Mouse (Mus musculus): Measurements from ENCODE around the gene Ppip5k1. TPM values are rescaled to one million over a fixed set of nuclear protein-coding genes. Genes with fewer than 3 reads are reported as not detected.
A peak's percentile ranks its signal among the peaks of the same experiment; 100 is the strongest.

Ppip5k1 gene
- polyA plus RNA-seq, 1 experiment from 2014 or later = 17.4 TPM

DNA sequence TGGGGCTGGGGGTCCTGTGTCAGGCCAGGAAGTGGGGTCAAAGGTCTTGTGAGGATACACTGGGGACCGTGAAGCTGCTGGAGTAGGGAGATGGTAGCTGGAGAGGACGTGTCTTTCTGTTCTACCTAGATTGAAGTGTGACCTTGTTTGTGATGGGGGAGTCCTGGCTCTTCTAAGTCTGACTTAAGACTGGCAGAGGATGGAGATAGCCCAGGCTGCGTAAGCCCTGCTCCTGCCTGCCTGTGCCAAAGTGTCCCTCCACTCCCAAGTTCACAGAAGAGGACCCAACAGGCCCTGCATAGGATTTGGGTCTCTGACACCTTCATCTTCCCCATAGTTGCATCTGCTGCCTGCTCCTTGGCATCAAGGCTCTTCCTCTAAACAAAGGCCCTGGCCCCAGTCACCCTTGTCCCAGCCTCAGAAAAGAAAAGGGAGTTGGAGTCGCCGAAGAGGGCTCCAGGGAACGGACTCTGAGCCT lies 58.4 kb downstream of the Ppip5k1 start:
- H3K9me3 ChIP-seq = no peaks in the 10 kb centered on the region
- H3K9ac ChIP-seq = peak overlapping the region; percentile 81
- H3K4me1 ChIP-seq (replicated peaks) = peaks cover 52% of the 10 kb centered on the region
- H3K27me3 ChIP-seq = no peaks in the 10 kb centered on the region
- peak overlapping the region; percentile 65 for H3K4me3 ChIP-seq
- 9% methylated on average over 6 of the region's 6 CpGs for WGBS
- peaks cover 33% of the 10 kb centered on the region for H3K36me3 ChIP-seq
- H3K27ac ChIP-seq (replicated peaks) = peak overlapping the region; percentile 89
- ATAC-seq (ENCODE audit: low read depth) = no peak
- peak overlapping the region; percentile 93 for H3K4me2 ChIP-seq

DNA sequence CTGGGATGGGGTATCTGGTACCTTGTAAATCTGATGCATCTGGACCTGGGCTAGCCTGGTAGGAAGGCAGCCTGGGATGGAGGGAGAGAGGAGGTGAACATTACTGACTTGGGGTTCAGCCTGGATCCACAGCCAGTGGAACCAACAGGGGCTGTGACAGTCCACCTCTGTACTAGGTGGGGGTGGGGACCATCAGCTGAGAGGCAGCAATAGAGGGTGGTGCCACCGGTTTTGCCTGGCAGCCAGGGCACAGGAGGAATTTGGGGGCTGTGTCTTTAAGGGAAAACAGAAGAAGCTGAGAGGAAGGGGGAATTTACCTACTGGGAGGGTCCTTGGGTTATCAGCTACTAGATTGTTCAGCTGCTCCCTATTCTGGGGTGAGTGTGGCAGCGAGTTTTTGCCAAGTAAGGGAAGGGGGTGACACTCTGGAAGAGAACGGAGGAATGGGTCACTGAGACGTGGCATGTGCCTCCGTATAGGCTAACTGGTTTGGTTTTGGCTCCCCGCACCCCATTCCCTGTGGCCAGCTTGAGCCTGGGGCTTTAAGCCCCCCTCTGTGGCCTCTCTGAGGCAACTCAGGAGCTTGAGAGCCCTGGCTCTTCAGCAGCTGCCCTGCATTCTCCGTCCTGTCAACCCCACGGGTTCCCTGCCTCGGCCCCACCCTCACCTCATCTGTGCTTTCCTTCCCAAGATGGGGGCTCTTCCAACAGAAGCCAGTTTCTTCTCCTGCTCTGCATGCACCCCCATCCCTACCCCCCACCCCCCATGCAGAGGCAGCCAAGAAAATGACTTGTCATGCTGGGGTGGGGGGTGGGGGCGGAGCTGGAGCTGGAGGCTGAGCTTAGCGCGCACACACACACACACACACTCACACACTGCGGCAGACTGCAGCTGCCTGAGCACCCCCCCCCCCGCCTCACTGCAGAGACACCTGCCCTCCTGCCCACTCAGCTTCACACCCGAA lies 59.3 kb downstream of the Ppip5k1 start:
- 0% methylated on average over 15 of the region's 15 CpGs for WGBS
- ATAC-seq (ENCODE audit: low read depth) = peak; percentile 54
- H3K27ac ChIP-seq (replicated peaks) = peak overlapping the region; percentile 89
- H3K36me3 ChIP-seq = peaks cover 24% of the 10 kb centered on the region
- H3K4me2 ChIP-seq = peak overlapping the region; percentile 93
- H3K4me1 ChIP-seq (replicated peaks) = peaks cover 52% of the 10 kb centered on the region
- H3K4me3 ChIP-seq = peak overlapping the region; percentile 65
- no peaks in the 10 kb centered on the region for H3K9me3 ChIP-seq
- 0 out of 2 replicates have a peak, but pooled peaks cover 8% of the 10 kb centered on the region for H3K27me3 ChIP-seq
- H3K9ac ChIP-seq = peak overlapping the region; percentile 81

DNA sequence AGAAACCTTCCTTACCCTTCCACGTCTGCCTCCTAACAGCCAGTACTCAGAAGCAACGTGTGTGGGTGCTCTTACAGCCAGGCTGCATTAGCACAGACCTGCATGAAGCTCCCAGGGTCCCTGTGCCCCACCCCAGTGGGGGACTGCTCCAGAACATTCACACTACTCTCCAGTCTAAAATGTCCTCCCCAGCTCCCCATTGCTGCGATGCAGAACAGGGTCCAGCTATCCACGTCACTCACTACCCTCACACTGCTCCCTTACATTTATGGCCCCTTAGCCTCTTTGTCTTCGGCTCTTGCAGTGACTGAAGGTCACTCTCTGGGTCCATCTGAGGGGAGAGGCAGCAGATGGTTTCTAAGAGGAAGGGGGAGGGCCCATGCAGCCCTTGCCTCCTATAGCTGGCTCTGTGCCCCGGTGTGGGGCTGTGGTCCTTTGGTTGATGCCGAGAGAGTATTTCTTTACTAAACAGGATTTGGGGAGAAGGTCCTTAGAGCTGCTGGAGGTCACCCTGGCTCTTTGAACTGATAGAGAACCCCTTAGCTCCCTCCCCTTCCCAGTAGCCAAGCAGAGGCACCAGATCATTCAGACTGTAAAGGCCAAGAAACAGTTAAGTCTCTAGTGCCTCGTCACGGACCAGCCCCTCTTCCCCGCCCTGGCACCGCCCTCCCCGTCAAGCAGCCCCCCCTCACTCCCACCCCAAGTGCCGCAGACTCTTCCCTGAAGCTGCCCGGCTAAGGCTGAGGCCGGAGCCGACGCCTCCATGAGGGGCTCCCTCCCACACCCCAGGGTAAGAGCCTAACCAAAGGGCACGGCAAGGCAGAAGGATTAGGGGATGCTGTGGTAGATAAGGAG lies 60.2 kb downstream of the Ppip5k1 start:
- H3K4me2 ChIP-seq = peak overlapping the region; percentile 93
- H3K4me1 ChIP-seq (replicated peaks) = peaks cover 60% of the 10 kb centered on the region
- ATAC-seq (ENCODE audit: low read depth) = peak; percentile 82
- H3K4me3 ChIP-seq = peak overlapping the region; percentile 65
- no peaks in the 10 kb centered on the region for H3K9me3 ChIP-seq
- H3K36me3 ChIP-seq = peaks cover 15% of the 10 kb centered on the region
- 0 out of 2 replicates have a peak, but pooled peaks cover 11% of the 10 kb centered on the region for H3K27me3 ChIP-seq
- H3K27ac ChIP-seq (replicated peaks) = peak overlapping the region; percentile 89
- WGBS = 2% methylated on average over 18 of the region's 18 CpGs
- peak overlapping the region; percentile 81 for H3K9ac ChIP-seq

DNA sequence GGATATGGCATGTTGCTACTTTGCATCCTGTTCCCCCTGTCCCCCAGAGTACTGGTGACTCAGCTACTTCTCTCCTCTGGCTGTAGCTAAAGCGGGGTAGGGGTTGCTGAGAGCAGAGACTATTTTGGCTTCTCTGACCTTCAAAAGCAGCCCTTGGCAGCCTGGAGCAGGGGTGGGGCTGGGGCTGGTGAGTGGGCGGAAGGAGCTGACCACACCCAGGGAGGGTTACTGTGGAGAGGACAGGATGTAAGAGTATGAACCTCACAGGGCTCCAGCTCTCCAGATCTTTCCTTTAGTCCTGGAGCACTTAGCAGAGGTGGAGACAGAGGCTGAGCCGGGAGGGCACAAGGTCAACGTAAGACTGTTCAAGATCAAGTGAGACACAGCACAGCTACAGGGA lies 61.0 kb downstream of the Ppip5k1 start:
- Histone ChIP-seq H3K27ac (replicated peaks) (peak overlapping the region; percentile 89), H3K9me3 (no peaks in the 10 kb centered on the region), H3K4me1 (replicated peaks) (peaks cover 64% of the 10 kb centered on the region), H3K36me3 (peaks cover 7% of the 10 kb centered on the region), H3K27me3 (0 out of 2 replicates have a peak, but pooled peaks cover 11% of the 10 kb centered on the region), H3K4me2 (peak overlapping the region; percentile 93), H3K4me3 (peak overlapping the region; percentile 65), H3K9ac (peak overlapping the region; percentile 81)
- 27% methylated on average over 4 of the region's 4 CpGs for WGBS
- no peak for ATAC-seq (ENCODE audit: low read depth)

DNA sequence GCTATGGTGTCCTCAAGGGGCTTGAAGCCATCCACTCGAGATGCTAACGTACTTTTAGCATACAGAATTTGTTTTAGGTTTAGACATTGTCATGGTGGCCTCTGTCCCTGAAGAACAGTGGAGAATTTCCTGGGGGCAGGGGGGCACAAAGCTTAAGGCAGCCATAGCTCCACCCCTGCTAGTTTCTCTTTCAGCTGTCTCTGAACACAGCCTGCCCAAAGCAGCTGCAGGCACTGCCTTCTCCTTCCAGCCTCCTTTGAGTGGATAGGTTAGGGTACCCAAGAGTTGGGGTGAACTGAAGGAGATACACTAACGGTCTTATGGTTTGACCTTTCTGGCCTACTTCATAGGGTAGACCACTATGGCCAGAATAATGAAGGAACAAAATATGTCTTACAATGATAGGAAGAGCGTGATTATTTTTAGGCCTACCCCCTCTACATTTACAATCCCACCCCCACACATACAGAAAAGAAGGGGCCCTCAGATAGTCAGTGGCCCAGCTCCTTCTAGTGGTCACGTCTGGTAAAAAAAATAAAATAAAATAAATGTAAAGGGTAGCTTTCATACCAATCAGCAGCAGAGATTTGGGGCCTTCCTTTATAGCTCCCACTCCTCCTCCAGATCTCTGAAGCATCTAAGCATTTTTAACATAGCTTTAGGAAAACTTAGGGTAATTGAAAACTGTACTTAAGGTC lies 62.7 kb downstream of the Ppip5k1 start:
- H3K4me2 ChIP-seq = no peak overlapping the region
- H3K9ac ChIP-seq = no peak overlapping the region
- no peaks in the 10 kb centered on the region for H3K9me3 ChIP-seq
- peaks cover 69% of the 10 kb centered on the region for H3K4me1 ChIP-seq (replicated peaks)
- no peak overlapping the region for H3K4me3 ChIP-seq
- 79% methylated on average over 5 of the region's 5 CpGs for WGBS
- ATAC-seq (ENCODE audit: low read depth) = no peak
- no peaks in the 10 kb centered on the region for H3K36me3 ChIP-seq
- 0 out of 2 replicates have a peak, but pooled peaks cover 11% of the 10 kb centered on the region for H3K27me3 ChIP-seq
- H3K27ac ChIP-seq (replicated peaks) = no peak overlapping the region

DNA sequence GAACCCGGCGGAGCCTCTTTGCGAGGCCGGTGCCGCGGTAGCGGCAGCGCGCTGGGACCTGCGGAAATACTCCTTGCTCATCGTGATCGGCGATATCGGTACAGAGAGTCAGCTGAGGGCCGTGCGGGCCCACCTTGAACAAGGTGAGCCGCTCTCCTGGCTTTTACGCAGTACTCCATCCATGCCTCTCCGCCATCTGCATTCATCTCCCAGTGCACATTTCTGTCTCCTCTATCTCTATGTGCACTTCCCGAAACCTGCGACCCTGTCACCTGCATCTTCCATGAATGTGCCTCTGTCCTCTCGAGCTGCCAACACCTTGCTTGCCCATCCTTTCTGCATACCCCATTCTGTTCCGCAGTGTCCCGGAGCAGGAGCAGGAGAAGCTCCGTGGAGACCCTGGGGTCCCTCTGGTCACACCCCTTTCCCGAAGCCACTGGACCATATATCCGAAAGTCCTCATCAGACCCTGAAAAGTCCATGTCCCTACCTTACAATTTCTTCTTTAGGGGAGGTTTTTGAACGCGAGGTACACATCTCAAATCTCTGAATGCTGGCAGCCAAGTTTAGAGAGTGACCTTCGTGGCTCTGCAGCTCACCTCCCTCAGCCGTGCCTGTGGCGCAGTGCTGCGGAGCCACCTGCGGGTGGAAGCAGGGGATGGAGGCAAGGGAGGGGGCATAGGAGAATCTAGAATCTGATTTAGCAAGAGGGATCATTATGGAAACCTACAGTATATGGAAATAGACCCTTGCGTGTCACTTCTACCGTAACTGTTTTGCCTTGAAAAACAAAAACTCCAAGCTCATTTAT lies 65.3 kb downstream of the Ppip5k1 start:
- peak overlapping the region; percentile 52 for H3K27ac ChIP-seq (replicated peaks)
- no peaks in the 10 kb centered on the region for H3K9me3 ChIP-seq
- WGBS = 3% methylated on average over 36 of the region's 36 CpGs
- ATAC-seq (ENCODE audit: low read depth) = peak; percentile 48; the same call in 1 of the 2 replicates
- H3K4me3 ChIP-seq = peak overlapping the region; percentile 59
- H3K27me3 ChIP-seq = 0 out of 2 replicates have a peak, but pooled peaks cover 11% of the 10 kb centered on the region
- H3K9ac ChIP-seq = peak overlapping the region; percentile 66
- peak overlapping the region; percentile 89 for H3K4me2 ChIP-seq
- no peaks in the 10 kb centered on the region for H3K36me3 ChIP-seq
- H3K4me1 ChIP-seq (replicated peaks) = peaks cover 48% of the 10 kb centered on the region

DNA sequence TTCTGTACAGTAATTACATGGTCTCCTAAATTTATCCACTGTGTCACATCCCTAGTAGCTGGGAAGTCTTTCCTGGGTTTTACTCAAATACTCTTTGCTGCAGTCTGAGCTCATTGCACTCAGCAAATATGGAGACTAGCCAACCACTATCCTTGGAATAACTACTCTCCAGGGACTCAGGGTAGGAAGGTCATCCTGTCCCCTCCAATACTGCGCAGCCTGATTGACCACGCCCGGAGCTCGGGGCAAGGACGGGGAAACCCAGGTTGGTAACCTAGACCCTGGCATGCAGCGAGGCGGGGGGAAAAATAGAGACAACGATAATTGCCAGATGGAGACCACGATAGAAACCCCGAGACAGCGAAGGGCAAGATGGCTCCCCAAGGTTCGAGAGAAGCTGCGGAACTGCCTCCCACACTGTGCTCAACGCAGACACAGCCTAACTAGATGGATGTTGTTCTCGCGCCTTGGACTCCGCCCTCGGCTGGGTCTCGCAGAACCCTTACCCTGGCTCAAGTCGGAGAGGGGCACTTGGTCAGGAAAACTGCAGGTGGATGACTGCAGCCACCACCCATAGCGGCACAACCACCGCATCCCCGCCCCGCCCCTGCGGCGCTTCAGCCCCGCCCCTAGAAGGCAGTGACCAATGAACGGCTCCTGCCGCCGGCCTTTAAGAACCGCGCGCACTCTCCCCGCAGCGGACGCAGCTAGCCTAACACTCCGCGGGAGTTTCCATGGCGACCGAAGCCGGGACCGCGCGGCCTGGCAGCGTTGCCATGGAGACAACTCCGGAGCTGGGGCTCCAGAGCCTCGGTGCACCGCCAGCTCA lies 66.1 kb downstream of the Ppip5k1 start, which contains the start of gene Map1a:
Map1a (plus strand) TSS at position 700 of the 829 bp plus-strand sequence.
- peak; percentile 97 for ATAC-seq (ENCODE audit: low read depth)
- Histone ChIP-seq H3K4me2 (peak within 1 kb of the TSS; percentile 89), H3K36me3 (no peaks in the 10 kb centered on the region), H3K27ac (replicated peaks) (peak within 1 kb of the TSS; percentile 91), H3K4me1 (replicated peaks) (peaks cover 40% of the 10 kb centered on the region), H3K9me3 (no peaks in the 10 kb centered on the region), H3K9ac (peak within 1 kb of the TSS; percentile 73), H3K4me3 (peak within 1 kb of the TSS; percentile 59), H3K27me3 (0 out of 2 replicates have a peak, but pooled peaks cover 11% of the 10 kb centered on the region)
- under 1% methylated on average over 48 of the region's 48 CpGs for WGBS

DNA sequence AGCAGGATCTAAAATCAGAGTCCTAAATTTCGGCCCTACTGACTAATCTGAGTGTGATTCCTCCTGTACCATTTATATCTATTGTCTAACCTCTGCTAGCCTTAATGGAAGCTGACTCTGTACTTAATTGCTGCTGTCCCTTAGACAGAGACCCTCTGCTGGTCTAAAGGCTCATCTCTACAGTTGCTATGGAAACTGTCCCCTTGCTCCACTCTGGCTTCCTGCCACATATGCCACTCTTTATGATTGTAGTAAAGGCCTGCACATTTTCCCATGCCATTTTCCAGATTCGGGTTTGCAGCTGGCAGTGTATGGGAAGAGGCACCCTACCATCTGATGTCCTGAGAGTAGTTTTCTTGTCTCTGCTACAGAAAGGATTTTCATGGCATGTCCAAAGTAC lies 67.3 kb downstream of the Ppip5k1 start:
- H3K36me3 ChIP-seq = no peaks in the 10 kb centered on the region
- 0 out of 2 replicates have a peak, but pooled peaks cover 11% of the 10 kb centered on the region for H3K27me3 ChIP-seq
- no peak for ATAC-seq (ENCODE audit: low read depth)
- no peaks in the 10 kb centered on the region for H3K9me3 ChIP-seq
- no peak overlapping the region for H3K4me3 ChIP-seq
- H3K4me1 ChIP-seq (replicated peaks) = peaks cover 33% of the 10 kb centered on the region
- peak overlapping the region; percentile 91 for H3K27ac ChIP-seq (replicated peaks)
- WGBS = 35% methylated on average over 2 of the region's 2 CpGs
- H3K4me2 ChIP-seq = peak overlapping the region; percentile 89
- peak overlapping the region; percentile 73; the same call in 1 of the 2 replicates for H3K9ac ChIP-seq

DNA sequence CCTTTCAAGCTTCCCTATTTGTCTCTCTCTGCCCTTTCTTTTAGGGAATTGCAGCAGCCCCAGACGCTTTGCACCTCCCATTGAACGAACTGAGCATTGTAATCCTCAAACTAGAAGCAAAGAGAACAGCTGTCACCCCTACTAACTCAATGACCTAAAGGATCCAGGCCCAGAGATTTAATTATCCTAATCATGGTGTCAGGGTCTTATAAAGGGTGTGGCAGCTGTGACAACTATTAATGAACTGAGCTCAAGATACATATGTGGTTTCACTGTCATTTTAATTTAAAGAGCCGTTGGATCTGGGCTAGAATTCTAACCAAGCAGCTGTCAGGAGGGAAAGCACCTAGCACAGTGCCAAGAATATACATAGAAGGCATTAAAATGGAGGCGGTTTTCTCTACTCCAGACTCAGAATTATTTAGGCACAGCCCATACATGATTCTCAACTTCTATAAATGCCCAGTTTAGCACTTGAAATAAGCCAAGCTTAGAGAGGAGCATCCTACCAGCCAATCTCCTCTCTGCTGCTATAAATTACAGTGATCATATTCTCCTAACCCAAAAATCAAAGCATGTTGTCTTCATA lies 83.2 kb downstream of the Ppip5k1 start:
- peaks cover 44% of the 10 kb centered on the region for H3K4me1 ChIP-seq (replicated peaks)
- 12% methylated on average over 4 of the region's 4 CpGs for WGBS
- peak; percentile 19 for ATAC-seq (ENCODE audit: low read depth)

More for the DNA sequence above, 83.2 kb downstream of the Ppip5k1 start:
- peak overlapping the region; percentile 73 for H3K4me2 ChIP-seq
- H3K36me3 ChIP-seq = peaks cover 30% of the 10 kb centered on the region
- H3K9ac ChIP-seq = peak overlapping the region; percentile 92
- H3K9me3 ChIP-seq = no peaks in the 10 kb centered on the region
- H3K27me3 ChIP-seq = no peaks in the 10 kb centered on the region
- peak overlapping the region; percentile 98 for H3K27ac ChIP-seq (replicated peaks)
- H3K4me3 ChIP-seq = peak overlapping the region; percentile 87
